Mouse (Mus musculus) adrenal gland, adult 2 months (tissue): ENCODE measurements around the gene Lrrc74b. TPM values are rescaled to one million over a fixed set of nuclear protein-coding genes. Genes with fewer than 3 reads are reported as not detected.
A peak's percentile ranks its signal among the peaks of the same experiment; 100 is the strongest.
"Not testable (repeated sequence)": the region's sequence is repeated elsewhere in the genome, so short reads cannot be mapped to it uniquely, and the experiment has no call there.

Experiments
- DNase-seq: peaks from one replicate; pipeline ENCODE4 v3.0.0; 2021
- long read RNA-seq: library from polyadenylated mRNA; stranded (forward); transcript quantifications from one replicate; pipeline ENCODE4 v2.0.0, GENCODE M21; 2021
- polyA plus RNA-seq: library from polyadenylated mRNA; depleted of rRNA; stranded (reverse); fragments of >200 nt; gene quantifications from 2 replicates; pipeline ENCODE4 v1.2.3, GENCODE M21; 2012; rRNA removed
- total RNA-seq, 2 experiments: library from RNA; stranded (reverse); gene quantifications; 2 replicates each; pipeline ENCODE4 v1.2.3; 2021

The Lrrc74b gene
- total RNA-seq, result not detected
- polyA plus RNA-seq, result not detected in 2 replicates
- long read RNA-seq, result 0 reads

DNA sequence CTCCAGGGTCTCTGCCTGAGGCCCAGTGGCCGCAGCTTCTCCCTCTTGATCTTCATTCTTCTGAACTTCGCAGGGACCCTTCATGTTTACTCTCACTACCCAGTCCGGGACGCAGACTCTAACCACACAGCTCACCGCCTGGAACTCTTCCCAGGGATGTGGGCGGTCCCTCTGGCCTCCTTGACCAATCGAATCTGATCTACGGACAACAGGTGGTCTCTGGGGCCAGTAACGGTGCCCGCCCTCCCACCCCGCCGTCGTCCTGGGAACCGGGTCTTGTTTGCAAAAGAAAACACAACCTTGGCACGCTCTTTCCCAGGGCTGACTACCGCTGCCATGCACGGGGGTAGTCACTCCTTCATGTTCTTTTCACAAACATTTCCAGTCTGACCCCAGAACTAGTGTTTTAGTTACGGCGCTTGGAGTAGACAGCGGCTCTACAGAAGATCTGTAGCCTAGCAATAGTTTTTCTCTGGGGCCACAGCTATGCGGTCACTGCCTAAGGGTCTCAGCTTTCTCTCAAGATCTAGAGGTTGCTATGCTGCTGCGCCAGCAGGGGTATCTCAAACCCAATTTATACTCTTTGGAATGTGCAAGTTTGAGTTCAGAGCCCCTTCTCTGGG is at the start of gene Lrrc74b:
Gene Lrrc74b, minus strand, starts transcription at position 120 of the 623 bp plus-strand sequence.
- DNase-seq, result peak; percentile 59

DNA sequence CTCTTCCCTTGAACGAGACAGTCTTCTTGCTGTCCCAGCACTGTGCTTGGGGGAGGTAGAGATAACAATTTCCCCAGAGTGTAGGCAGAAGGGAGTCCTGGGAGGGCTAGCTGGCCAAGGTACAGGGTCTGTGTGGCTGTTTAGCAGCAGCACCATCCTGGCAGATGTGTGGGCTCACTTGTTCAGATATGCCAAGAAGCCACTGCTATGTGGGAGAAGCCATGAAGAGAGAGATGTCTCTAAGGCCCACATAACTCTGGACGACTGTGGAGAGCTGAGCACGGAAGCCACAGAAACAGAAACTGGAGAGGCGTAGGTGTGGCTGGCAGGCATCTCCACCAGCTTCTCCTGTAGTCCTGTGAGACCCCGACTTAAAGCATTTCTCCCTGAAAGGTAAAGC is 44.6 kb upstream of the Lrrc74b start:
- DNase-seq, result no peak

DNA sequence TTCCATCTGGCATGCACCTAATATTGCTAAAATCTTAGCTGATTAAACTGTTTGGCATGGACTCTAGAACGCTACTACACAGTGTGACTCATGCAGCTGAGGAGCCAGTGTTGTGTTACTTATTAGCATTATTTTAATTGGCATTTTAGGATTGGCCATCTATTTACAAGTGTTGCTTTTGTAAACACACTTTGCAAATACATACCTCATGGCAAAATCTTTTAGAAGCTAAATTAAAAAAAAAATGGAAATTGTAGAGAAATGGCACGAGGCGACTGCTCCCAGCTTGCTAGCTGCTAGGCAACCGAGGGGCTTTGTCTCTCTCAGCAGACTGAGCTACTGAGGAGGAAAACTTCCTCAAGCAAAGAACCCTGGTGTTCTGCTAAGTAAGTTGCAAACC is 43.9 kb upstream of the Lrrc74b start:
- DNase-seq, result no peak

DNA sequence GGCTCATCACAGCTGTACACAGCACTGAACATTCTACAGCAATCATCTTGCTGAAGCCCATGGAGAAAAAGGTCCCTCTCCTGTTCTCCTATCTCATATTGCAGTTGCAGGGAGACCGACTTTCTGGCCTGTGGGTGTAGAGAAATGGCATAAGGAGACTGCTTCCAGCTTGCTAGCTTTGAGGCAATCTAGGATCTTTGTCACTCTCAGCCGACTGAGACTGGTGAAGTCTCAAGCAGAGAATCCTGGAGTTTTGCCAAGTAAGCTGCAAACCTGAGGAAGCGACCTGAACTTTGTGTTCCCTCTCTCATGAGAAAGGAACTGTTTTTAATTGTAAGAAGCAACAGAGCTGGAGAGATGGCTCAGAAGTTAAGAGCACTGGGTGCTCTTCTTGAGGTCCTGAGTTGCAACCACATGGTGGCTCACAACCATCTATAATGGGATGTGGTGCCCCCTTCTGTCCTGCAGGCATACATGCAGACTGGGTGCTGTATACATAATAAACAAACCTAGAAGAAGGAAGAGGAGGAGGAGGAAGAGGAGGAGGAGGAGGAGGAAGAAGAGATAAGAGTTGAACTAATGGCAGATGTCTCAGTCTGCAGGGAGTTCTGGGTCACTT is 40.0 kb upstream of the Lrrc74b start:
- no peak for DNase-seq

DNA sequence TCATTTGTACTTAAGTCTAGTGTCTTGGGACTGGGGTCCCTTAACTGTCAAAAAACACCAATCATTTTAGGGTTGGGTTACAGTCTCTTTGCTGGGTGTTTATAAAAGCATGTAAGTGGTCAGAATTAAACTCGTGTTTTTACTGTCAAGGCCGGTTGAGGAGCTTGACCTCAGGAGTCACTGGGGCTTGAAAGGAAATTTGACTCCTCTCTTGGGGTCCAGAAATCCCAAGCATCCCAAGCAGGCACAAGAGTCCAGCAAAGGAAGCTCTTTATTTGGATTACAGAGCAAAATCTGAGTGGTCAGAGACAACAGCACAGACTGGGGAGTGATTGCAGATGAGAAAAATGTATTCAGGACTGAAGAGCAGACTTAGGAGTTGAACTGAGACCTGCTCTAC is 29.7 kb upstream of the Lrrc74b start:
- no peak for DNase-seq

DNA sequence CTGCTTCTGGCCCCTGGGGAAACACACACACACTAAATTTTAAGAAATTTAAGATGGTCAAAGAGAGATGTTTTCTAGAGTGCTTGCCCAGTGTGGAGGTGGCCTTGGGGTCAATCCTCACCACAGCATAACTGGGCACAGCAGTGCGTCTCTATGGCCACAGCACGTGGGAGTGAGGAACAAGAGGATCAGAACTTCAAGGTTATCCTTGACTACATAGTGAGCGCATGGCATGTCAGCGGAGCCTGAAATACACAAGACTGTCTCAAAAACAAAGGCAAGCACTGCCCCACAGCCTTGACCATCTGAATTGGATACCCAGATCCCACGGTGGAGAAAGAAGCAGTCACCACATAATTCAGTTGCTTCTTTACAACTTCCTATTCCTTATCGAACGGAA is 23.5 kb upstream of the Lrrc74b start:
- peak; percentile 34 for DNase-seq

DNA sequence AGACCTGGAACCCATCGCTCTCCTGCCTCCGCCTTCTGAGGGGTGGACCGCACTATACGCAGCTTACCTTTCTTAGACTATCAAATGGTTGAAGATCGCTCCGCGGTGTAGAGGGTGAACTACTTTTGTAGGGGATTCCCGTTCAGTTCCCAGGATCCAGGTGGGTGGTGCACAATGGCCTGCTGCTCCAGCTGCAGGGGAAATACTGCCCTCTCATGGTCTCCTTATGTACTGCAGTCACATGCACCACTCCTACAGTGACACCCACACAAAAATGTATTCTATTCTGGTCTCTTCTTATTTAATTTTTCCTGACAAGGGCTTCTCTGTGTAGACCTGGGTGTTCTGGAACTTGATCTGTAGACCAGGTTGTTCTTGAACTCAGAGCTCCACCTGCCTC is 22.0 kb upstream of the Lrrc74b start, which contains the start of gene Slc7a4:
Gene Slc7a4, minus strand, starts transcription at position 151 of the 400 bp plus-strand sequence.
- DNase-seq, result no peak

DNA sequence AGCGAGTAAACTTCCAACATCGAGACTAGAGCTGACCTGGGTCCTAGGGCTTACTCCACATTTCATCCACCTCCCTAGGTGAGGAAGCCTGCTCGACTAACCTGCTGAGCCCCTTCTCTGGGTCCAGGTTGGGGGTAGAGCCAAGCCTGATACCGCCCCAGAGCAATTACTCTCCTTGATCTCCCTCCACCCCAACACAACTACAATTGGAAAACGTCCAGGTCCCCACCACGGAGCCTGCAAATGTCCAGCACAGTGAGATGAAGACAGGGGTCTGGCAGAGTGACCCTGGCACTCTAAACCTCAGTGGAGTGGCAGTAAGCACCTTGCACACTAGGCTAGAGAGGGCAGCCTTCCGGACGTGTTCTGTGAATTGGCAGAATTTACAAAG is 15.8 kb upstream of the Lrrc74b start:
- no peak for DNase-seq

DNA sequence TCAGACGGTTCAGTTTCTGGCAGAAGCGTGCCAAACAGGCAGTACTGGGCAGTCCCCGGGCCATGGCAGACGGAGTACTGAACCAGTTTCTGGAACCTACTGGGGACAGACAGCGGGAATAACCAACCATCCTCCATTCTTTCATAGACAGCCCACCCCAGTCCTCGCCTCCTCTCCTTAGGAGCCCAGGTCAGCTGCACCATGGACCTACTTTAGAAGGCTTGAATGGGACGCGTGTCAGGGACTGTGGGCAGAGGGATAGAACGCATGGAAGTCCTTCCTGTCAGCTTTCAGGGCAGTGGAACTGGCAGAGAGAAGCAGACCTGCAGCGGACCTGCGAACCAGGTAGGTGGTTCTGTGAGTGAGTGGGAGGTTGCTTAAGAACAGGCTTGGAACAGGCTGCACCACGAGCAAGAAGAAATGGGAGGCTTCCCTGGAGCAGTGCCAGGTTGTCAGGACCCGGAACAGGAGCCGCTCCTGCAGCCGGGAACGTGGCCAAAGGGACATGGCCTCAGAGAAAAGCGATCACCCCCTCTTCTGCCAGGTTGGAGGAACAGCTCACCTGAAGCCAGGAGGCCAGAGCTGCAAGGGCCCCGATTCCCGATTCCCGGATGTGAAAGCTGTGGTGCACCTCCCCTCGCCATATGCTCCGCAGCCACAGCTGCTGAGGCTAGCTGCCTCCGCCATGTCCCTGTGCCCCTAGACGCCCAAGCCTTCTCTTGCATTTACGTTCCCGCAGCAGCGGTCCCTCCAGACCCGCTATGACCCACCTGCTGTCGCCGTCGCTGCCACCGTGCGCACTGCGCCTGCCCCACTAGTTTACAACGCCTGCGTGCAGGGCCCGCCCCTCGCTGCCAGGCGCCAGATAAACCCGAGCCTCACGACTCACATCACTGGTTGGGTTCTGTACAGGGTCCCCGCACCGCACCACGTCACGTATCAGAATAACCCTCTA is 15.1 kb upstream of the Lrrc74b start:
- DNase-seq, result peak; percentile 71

DNA sequence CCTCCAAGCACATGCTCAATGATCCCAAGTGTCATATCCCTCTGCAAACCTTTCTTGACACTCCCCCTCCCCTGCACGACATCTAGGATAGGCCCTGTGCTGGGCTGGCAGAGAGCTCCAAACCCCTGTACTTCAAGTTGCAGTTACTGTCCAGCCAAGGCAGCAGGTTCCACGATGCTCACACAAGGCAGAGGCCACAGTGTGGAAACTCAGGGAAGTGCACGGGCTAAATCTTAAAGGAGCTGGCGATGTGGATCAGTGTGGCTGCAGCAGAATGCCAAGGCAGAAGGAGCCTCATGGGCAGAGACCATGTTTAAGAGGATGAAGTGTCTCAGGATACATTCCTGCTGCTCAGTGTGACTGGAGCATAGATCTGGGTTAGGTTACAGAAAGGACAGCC is 5.1 kb upstream of the Lrrc74b start:
- no peak for DNase-seq

DNA sequence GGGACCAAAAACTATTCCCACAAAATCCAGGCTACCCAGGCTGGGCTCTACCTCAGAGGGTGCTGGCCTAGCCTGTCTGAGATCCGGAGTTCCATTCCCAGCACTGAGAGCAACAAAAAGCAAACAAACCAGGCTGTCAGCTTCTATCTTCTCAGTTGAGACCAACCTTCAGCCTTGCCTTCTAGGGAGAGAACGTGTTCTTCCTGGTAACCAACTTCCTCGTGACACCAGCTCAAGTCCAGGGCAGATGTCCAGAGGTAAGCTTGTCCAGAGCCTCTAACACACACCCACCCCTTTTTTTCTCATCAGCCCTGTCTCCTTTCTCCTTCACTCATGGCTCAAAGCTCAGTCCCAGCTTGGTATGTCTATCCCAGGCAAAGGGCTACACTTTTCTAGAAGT is 3.7 kb upstream of the Lrrc74b start:
- no peak for DNase-seq

DNA sequence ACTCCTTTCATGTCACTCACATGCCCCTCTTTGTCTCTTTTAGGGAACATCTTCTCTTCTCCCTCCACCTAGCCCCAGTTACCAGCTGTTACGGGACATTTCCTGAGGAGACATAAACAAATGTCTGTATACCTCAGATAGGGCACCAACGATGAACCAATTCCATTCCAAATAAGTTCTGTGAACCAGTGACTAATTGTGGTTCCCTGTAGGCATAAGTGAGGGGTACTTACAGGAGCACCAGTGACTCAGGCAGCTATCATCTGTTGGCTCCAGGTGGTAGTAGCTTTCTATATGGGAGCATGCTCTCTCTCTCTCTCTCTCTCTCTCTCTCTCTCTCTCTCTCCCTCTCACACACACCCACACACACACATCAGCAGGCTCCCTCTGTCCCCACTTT is 3.2 kb upstream of the Lrrc74b start:
- no peak for DNase-seq

DNA sequence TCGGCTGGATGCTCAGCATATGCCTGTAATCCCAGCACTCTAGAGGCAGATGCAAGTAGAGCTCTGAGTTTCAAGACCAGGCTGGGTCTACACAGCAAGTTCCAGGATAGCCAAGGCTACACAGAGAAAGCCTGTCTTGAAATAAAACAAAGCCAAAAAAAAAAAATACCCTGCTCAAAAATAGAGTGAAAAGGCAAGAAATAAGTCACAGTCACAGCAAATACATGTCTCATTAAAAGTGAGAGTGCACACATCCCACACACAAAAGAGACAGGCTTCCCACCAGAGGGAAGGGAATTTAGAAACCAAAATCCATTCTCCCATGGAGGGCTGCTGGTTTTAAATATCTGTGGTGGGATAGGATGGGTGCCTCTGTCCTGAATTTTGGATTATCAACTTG is 2.5 kb upstream of the Lrrc74b start:
- DNase-seq, result no peak

DNA sequence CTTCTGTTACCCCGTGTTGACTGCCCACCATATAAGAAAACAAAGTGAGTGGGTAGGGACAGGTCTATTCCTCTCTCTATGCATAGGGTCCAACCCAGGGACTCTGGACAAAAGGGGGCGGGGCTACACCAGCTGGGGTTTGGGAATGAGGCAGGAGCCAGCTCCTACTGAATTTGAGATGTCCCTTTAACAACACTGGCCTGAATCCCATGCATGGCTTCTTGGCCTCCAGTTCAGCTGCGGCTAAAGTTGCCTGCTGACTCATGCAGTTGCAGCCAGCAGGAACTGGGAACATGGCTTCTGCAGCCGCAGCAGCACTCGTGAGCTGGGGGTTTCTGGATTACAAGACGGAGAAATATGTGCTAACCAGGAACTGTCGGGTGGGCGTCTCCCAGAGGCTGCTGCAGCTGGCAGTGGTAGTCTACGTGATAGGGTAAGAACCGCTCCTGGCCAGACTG is 733 bp upstream of the Lrrc74b start, which contains the start of gene P2rx6:
Gene P2rx6, plus strand, starts transcription at position 135 of the 458 bp plus-strand sequence.
- peak; percentile 61 for DNase-seq

DNA sequence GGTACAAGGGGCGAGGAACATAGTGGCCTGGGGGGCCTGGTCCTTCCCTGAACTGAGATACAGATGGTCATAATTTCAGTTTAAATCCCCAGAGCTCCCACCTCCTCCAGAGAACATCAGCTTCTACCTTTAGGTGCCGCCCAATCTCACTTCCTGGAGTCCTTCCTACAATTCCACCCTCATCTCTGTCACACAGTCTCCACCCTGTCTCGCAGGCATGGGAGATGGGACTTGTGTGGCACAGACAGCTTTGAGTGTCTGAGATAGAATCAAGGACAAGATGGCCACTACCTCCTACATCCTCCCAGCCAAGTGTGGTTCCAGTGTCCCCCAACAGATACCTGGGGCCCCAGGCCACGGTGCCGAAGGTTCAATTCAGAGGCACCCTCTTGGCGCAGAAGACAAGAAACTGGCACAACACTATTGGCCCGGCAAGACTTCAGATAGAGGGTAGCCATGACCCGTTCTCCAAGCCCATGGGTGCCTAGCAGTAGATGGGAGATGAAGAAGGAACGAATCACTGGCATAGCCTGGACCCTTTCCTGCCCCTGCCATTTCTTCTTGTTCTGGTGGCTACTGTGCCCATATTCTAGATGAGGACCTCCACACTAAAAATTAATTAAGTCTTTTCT is 1.5 kb downstream of the Lrrc74b start:
- DNase-seq, result no peak

DNA sequence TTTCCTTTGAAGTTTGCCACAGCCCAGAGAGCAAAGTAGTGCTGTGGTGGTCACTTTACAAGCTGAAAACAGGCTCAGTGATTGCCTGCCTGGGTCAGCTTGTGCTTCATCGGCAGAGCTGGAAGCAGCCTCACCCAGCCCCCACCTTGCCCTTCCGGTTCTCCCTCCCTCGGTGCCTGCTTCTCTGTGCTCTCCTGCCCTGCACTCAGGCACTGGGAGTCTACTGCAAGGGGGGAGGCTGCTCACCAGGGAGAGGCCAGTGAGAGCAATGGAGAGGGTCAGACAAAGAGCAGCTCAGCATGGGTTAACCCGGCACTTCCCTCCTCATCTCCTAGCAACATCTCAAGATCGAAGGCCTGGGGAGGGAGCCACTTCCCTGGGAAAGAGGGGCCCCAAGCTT is 2.2 kb downstream of the Lrrc74b start:
- no peak for DNase-seq

DNA sequence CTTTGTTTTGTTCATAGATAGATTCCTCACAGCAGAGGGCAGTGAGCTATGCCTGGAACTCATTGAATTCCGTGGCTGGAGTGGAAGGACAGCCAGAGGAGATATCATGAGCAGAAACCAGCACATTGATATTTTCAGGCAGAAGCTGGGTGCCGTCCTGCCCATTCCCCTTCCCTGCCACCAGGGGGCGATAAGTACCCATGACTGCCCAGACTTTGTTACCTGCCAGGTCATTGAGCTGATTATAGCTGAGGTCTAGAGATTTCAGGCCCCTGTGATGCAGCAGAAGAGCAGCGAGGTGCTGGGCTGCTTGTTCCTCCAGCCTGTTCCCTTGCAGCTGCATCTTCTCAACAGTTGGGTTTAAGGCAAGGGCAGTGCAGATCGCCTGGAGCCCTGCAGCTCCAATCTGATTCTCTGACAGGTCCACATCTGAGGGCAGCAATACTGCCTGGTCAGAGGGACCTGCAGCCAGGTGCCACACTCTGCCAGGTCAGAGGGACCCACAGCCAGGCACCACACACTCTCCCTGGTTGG is 3.0 kb downstream of the Lrrc74b start:
- peak; percentile 63 for DNase-seq

DNA sequence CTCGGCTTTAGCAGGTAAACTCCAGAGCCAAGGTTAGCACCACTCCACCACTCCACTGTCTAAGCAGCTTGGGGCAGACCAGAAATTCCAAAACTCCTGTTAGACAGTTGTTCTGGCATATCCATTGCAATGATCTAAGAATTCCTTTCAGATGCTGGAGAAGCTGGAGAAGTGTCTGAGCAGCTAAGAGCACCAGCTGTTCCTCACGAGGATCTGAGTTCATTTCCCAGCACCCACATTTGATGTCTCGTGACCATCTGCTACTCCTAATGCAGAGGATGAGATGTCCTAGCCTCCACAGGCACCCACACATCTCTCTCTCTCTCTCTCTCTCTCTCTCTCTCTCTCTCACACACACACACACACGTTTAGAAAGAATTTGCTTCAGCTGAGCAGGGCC is 4.1 kb downstream of the Lrrc74b start:
- no peak for DNase-seq

DNA sequence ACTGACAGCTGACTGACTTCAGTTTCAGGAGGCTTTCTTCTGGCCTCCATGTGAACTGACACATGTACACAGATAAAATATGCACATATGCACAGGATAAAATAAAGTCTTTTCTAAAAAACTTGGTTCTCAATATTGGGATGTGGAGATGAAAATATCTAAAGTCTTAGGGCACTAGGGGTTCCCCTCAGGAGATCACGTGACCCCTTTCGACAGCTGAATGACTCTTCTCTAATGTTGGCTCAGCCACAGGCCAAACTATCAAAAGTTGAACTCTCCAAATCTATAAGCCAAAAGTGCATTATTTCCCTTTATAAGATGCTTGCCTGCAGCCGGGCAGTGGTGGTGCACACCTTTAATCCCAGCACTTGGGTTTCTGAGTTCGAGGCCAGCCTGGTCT is 4.9 kb downstream of the Lrrc74b start:
- DNase-seq, result no peak

DNA sequence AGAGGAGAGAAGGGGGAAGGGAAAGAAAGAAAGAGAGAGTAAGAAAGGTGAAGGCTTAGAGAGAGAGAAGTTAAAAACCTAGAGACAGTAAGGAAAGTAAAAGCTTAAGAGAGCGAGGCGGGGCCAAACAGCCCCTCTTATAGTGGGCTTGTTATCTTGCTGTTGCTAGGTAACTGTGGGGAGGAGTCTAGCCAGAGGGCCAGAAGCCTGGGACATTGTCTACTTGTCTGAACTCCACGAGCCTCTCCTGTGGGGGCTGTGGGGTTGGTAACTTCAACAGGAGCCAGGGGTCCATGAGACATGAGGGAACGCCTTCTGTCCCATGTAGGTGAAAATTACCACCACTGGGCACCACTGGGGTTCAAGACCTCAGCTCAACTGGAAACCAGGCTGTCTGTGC is 6.3 kb downstream of the Lrrc74b start:
- not testable (repeated sequence) for DNase-seq

DNA sequence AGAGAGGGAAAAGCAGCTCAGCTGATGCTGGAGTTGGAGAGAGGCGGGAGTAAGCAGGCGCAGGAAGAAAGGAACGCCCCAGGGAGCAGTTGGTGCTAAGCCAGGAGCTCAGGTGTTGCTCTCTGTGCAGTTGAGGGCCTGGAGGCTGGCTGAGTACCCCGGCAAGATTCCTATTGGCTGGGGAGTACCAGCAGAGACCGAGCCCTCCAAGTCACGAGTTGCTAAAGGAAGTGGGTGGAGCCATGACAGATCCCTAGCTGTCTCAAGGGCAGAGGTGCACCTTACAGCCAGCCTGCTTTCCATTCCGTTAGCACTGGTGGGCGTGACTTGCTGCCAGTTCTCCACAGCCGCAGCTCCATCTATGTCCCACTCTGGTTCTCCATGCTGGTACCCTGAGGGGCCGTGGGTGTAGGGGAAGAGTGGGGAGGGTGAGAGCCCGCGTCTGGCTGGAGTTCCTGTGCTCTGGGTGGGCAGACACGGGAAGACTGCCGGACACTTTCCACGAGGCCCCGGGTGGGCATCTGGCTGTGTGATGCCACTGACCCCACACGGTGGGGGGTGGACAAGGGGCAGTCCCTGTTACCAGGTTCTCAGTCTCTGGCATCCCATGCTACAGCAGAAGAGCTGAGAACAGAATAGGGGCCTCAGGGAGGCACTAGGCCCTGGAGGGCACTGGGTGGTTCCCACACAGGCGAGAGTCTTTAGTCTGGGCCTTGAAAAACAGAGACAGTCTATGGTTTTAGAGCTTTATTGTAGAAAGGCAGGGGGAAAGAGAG is 6.9 kb downstream of the Lrrc74b start:
- peak; percentile 37 for DNase-seq
